Mouse (Mus musculus) right cerebral cortex, postnatal 14 days (tissue): Measurements from ENCODE around the gene Tm2d1.
A peak's percentile ranks its signal among the peaks of the same experiment; 100 is the strongest.
"Not testable (repeated sequence)": the region's sequence is repeated elsewhere in the genome, so short reads cannot be mapped to it uniquely, and the experiment has no call there.

ENCODE experiments used
- DNase-seq: peaks from one replicate; pipeline ENCODE4 v3.0.0; 2022

Tm2d1 gene

GRCm38 (mm10) chr4:98382716-98383424, at the start of gene Tm2d1:
TSS of gene Tm2d1 (minus strand) at chr4:98383306.
- DNase-seq = peak; percentile 82

- DNase-seq = no peak
Observed at GRCm38 (mm10) chr4:98428371-98428770, 45.3 kb upstream of the Tm2d1 start.

- not testable (repeated sequence) for DNase-seq
Observed at GRCm38 (mm10) chr4:98415150-98415549, 32.0 kb upstream of the Tm2d1 start.

- DNase-seq = no peak
Observed at GRCm38 (mm10) chr4:98408455-98408854, 25.3 kb upstream of the Tm2d1 start.

DNA sequence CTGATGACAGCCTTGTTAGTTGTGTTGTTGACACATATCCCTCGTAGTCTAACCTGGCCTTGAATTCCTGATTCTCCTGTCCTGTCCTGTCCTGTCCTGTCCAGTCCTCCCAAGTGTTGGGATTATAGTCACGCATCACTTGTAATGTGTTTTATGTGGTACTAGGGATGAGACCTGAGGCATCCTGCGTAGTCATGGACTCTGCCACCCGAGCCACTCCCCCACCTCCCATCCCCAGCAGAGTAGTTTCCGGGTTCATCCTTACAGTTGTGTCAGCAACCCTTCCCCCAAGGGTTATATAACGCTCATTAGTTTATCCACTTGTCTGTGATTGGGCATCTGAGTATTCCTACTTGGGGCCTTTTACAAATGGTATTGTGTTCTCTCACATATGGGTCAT, 21.3 kb upstream of the Tm2d1 start:
- DNase-seq = no peak

- DNase-seq = no peak
Observed at GRCm38 (mm10) chr4:98403492-98403891, 20.4 kb upstream of the Tm2d1 start.

DNA sequence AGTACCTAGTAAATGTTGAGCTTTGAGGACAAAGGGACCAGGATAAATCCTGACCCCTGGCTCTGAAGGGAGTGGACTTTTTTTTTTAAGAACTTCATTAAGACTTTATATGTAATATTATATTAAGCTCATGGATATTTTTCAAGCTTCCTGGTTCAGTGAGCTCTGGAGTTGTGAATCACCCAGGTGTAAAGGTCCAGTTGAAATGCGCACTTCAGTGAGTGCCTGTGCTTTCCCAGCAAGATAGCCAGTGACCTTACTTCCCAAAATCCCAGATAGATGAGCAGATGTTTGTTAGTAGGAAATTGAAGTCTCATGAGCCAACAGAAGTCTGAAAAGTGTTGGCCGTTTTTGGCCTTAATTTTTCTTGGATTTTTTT, 18.5 kb upstream of the Tm2d1 start:
- DNase-seq = no peak

DNA sequence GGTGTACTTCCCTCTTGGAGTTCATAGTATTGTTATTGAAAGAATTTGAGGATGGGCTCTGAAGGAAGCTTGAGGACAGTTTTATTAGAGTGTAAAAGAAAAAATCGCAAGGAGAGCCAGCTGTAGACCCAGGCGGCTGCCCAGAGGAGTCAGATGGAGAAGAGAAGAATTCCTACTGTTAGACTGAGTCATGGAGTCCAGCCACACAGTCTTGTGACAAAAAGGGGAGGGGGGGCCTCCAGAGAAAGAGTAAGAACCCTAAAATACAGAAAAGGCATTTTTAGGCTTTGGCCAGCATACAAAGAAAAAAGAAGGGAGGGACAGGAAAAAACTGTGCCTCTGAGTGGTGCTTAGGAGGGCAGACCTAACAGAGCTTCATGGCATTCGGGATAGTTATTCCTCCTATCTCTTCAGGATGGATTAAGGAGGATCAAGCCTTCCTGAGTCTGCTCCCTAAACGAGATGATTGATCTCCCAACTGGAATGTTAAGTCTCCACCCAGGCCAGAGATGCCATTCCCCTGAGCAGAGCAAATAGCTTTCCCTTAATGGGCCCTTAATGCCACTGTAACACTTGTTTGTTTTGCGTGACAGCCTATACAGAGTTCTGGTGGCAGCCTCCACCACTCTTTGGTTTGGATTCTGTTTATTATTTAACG, 17.9 kb upstream of the Tm2d1 start:
- DNase-seq = no peak

DNA sequence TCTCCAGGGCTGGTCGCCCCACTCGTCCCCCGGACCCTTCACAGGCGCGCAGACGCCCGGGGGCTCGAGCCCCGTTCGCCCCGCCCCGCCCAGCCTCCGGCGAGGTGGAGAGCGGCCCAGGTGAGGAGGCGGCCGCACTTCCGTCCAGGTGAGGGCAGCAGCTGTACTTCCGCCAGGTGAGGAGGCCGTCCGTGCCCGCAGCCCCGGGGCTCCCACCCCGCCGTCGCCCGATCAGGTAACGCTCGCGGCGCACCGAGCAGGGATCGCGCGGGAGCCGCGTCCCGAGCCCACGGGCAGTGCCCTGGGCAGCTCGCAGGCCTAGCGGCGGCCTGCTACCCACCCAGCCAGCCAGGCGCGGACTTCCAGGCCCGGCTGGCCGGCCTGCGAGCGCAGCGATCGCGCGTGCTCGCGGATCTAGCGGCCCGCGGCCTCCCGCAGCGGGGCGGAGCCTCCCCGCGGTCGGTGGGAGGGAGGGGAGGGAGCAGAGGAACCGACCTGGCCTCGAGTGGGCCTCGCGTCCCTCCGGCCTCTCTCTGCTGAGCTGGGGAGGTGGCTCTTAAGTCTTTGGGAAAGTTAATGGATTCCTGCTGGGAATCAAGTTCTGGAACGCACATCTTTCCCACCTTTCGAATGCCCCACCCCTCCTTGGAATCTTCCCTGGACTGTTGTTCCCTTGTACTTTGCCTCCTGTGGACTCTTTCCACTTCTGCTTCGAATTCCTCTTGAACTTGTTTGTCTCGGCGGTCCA, 12.8 kb upstream of the Tm2d1 start, which contains the start of gene Patj:
Patj (plus strand) TSS at position 96 of the 748 bp plus-strand sequence.
- peak; percentile 58 for DNase-seq

GRCm38 (mm10) chr4:98395346-98395689, 12.2 kb upstream of the Tm2d1 start:
- DNase-seq = no peak

GRCm38 (mm10) chr4:98385036-98385435, 1.9 kb upstream of the Tm2d1 start:
- DNase-seq = no peak

- no peak for DNase-seq
Observed at GRCm38 (mm10) chr4:98376943-98377342, 6.2 kb downstream of the Tm2d1 start.

DNA sequence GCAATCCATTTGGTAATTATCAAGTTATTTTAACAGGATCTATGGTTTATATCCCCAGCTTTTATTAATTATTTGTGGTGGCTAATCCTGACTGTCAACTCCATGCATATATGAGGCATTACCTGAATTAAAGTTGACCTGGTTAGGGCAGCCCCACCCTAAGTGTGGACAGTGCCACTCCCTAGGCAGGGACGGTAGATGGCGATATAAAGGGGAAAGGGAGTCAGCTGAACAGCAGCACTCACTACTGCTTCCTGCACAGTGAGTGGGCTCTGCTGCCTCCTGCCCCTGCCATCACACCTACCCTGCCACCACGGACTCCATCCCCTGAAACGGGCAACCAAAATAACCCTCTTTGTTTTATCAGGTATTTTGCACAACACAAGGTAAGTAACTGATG, 7.7 kb downstream of the Tm2d1 start:
- no peak for DNase-seq

- no peak for DNase-seq
Observed at GRCm38 (mm10) chr4:98358034-98358809, 24.9 kb downstream of the Tm2d1 start.

GRCm38 (mm10) chr4:98348580-98348979, 34.5 kb downstream of the Tm2d1 start:
- no peak for DNase-seq

DNA sequence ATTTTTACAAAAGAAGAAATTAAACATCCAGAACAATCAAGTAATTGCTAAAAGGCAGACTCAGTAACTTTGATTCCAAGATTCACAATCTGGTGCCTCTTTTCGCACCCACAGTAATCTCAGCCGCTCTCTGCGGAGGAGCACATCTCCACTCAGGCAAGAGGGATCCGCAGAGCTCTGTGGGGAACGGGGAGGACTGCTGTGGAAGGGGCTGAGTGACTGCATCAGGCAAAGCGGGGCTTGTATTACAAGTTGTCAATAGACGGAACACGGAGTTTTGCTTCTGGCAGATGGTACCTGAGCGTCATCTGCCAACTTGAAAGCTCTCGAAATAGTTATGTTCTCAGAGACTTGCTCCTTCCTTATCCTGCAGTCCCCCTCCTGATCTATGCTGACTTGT, 37.3 kb downstream of the Tm2d1 start:
- DNase-seq = peak; percentile 27

GRCm38 (mm10) chr4:98339992-98340564, 43.0 kb downstream of the Tm2d1 start:
- DNase-seq = no peak

- DNase-seq = no peak
Observed at GRCm38 (mm10) chr4:98338636-98339630, 44.2 kb downstream of the Tm2d1 start.

DNA sequence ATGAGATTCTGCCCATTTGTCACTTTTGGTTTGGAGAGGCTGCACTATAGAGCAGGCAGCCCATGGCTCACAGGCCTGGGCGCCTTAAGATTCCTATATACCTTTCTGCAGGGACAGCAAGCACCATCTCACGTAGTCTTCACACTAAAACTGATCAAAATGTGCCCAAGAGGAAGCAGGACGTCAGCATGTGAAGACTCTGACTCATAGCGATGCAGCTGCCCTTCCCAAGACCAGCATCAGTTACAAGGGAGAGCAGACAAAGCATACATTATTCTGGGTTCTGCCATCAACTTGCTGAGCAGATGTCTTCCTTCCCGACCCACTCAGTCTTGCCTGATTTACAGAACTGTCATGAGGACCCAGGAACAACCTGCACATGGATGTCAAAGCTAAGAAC, 45.9 kb downstream of the Tm2d1 start:
- no peak for DNase-seq

DNA sequence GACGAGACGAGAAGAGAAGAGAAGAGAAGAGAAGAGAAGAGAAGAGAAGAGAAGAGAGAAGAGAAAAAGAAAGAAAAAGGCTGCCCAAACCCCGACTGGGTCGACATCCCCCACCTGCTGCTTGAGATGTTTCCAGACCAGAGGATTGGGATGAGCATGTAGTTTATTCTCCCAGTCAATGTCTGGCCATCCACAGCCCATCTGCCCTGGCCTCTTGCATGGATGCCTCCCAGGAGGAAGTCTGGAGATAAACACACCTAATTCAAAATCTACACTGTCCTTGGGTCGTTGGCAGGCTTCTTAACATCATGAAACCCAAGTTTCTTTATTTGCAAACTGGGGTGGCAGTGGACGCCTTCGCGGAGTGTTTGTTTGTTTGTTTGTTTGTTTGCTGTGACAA, 47.4 kb downstream of the Tm2d1 start:
- DNase-seq = no peak

- DNase-seq = peak; percentile 96
Observed at GRCm38 (mm10) chr4:98322223-98322622, 60.9 kb downstream of the Tm2d1 start.
